Mouse (Mus musculus) embryo, embryonic 11 days (tissue): ENCODE measurements around the gene Rab24.

ENCODE experiments used
- DNase-seq: peaks from one replicate; pipeline ENCODE4 v3.0.0-alpha.2; 2015

Rab24 gene

DNA sequence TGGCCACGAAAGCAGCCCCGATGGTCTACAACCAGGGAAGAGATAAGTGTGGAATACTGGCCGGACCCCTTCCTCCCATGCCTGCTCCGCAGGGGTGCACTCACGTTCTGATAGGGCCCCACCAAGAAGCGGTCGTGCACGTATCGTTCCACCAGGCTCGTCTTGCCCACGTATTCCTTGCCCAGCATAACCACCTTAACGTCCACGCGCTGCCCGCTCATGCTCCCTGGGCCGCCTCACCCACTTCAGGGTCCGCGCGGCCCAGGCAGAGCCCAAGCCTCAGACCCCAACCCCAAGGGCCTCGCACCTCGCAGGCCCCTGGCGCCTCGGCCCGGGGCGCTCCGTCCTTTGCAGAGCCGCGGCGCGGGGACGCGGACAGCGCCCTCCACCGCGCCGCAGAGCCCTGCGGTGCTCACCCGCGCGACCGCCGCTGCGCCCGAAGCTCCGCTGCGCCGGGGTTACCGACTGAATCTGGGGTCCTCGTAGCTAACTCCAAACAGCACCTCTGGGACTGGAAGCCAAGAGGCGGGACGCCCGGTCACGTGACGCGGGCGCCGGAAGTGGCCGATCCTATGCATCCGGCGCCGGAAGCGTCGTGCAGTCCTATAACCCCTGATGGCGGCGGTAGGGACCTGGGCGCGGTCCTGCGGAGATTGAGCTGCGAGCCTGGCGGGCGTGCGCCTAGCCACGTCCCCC lies at the start of gene Rab24:
Gene Rab24 (minus strand): TSS at position 513 of the 696 bp plus-strand sequence.
- DNase-seq = peak; percentile 97

DNA sequence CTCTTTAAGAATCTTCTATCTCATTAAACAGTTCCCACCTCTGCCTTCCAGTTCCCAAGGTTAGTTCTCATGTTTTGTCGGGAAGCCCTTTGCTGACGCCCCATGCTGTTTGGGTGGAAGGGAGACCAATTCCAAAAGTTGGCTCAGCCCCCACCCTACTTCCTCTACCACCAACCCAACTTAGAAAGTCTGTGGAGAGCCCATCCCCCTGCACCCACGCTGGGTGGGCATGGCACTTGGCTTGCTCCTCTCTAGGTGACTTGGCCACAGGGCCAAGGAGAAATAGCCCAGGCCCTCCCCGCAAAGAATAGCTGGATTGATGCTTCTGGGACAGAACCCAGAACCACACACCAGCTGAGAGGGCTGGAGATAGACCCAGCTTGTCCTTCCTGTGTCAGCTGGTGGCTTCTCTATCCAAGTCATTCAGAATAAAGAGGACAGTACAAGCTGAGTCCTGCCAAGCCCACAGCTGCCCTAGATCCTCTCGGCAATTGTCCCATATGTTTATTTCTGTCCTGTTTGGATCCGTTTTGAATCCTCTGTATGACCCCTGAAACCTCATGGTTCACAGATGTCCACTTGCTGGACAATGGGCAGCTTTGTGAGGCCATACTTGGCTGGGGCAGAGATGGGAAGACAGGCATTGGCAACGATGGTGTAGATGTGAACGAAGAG lies 49.4 kb upstream of the Rab24 start:
- no peak for DNase-seq

DNA sequence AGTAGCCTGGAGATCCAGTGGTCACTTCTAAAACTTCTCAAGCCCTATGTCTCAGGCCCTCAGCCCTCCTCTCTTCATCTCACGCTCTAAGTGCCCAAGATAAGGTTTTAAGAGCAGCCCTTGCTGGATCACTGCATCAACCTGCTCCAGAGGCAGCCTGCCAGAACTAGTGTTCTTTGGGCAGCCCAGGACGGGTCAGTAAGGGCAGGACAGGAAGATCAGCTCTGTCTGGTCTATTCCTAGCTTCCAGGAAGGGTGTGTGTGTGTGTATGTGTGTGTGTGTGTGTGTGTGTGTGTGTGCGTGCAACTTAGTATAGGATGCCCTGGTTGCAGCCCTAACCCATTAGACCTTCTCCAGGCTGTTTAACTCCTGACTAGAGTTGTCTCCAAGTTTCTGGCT lies 48.5 kb upstream of the Rab24 start:
- no peak for DNase-seq

DNA sequence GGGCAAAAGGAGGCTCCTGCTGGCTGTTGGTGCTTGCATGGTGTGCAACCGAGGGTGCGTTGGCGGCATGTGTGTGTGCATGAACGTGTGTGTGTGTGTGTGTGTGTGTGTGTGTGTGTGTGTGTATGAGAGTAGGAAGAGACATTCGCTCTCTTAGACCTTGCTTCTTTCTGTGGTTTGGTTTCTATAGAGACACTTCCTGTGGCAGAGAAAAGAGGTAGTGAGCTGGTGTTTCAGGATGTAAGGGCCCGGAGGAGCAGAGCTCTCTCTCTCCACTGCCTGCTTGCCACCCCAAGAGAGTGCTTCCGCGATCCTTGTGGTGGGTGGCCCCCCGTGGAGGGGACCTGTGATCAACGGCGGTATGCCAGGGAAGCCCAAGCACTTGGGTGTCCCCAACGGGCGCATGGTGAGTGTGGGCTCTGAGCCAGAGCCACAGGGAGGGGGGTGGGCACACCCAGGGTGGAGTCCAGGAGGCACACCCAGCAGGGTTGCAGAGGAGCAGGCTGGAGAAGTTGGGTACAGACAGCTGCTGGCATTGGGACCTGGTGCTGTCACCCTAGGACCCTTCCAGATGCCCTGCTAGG lies 47.9 kb upstream of the Rab24 start, which contains the start of gene Rgs14:
Gene Rgs14 (plus strand): TSS at position 202 of the 584 bp plus-strand sequence.
- DNase-seq = no peak

DNA sequence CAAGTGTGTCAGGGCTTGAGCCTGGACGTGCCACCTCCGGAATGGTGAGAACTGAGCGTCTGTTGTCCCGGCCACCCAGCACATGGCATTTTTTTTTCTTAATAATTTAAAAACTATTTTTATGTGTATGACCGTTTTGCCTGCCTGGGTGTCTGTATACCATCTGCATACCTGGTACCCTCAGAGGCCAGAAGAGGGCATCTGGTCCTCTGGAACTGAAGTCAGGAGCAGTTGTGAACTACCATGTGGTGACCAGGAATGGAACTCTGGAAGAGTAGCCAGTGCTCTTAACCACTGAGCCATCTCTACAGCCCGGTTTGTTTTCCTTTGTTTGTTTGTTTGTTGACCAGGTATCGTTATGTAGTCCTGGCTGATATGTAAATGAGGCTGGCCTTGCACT lies 46.7 kb upstream of the Rab24 start:
- no peak for DNase-seq

DNA sequence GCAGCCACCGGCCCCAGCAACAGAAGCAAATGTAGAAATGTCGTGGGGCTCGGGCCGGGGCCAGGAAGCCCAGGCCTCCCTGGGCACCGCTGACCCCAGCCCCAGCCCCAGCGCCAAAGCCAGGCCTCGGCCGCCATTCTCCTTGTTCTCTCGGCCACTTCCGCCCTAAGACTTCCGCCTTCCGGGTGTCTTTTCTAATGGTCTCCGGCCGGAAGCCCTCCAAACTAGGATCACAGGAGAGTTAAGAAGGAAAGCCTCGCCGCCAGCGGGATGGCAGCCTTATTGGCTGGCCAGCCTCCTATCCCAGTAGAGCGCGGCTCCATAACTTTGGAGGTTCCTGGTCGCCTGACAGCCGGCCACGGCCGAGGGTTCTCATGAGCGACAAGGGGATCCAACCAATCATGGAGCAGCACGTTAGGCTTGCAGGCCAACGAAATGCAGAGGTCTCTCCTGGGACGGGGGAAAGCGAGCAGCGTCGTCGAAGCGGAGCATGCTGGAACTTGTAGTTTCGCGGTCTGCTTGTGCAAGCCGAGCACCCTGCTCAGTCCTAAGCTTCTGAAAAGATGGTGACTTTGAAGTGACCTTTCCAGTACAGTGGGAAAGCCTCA lies 40.8 kb upstream of the Rab24 start, which contains the start of gene Lman2:
Gene Lman2 (minus strand): TSS at position 331 of the 608 bp plus-strand sequence.
- DNase-seq = peak; percentile 99

DNA sequence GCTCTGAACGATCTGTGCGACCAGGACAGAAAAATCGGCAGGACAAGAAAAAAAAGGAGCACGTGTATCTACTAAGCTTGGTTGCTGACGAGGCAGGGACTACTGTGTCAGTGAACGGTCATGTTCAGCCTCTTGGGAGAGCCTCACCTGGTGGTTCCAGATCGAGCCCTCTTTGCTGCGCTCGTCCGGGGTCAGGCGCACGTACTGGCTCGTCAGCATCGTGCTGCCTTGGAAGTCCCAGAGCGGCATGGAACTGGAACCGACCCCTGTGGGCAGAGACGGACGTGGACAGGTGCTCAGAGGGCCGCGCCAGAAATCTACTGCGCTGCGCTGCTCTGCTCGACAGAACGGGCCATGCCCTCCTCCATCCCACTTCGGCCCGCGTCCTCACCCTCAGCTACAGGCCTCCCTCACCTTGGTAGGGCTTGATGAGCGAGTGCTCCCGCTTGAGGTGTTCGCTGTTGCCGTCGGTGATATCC lies 40.3 kb upstream of the Rab24 start:
- DNase-seq = no peak

DNA sequence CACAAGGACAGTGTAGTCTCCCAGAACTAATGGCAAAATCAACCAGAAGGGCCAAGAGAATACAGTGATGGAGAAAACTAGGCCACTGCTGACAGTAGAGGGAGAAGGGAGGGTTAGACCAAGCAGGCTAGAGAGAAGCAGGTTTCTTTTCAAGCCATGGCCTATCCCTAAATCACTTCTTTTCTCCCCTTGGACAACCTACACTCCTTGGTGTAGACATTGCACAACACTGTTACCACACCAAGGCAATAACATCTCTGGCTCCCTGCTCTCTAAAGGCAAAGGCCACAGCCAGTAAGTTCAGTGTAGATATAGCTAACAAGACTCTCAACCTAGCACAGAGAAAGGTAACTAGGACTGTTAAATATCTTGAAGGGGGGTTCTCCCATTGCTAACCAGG lies 39.4 kb upstream of the Rab24 start:
- DNase-seq = no peak

DNA sequence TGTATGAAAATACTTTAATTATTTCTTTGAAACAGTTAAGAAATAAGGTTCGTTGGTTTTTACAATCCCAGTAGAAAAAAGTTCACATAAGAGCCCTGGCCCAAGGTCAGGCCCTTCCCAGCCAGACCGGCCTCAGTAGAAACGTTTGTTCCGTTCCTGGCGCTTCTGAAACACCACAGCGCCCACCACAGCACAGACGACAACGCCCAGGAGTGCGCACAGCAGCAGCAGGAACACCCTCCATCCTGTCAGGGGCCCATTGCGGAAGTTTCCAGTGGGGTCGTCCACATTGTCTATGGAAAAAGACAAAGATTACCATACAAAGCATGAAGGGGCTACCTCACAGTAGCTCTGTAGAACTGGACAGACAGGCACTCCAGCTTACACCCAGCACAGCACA lies 25.0 kb upstream of the Rab24 start:
- DNase-seq = no peak

DNA sequence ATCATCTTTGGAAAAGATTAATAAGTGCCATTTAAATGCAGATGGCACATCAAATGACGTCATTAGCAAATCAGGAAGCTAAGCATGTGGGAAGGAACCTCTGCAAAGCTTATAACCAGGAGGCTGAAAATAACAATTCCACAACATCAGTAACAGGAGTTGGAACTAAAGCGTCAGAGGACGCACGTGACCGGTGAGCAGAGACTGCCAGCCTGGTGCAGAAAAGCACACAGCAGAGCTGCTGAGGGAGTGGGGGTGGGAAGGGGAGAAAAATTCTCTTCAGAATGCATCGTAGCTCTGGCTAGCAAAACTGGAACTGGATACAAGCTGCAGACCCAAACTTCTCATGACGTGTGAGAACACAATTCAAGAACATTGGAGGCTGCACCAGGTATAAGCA lies 22.5 kb upstream of the Rab24 start:
- no peak for DNase-seq

DNA sequence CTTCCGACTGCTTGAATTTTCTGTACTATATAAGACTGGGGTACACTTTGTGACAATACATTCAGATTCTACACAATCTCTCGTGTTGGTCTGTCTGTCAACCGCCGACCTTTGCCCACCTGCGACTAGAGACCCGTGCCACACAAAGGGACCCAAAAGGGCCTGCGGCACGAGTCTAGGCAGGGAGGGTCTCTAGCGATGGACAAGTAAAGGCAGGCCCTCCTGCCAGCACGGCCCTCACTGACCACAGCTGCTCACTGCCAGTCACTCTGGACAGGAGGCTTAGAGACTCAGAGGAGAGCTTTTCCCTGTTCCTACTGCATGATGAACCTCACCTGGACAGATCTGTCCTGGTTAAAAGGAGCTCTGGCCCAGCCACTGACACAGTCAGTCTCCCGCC lies 20.7 kb upstream of the Rab24 start:
- DNase-seq = no peak

DNA sequence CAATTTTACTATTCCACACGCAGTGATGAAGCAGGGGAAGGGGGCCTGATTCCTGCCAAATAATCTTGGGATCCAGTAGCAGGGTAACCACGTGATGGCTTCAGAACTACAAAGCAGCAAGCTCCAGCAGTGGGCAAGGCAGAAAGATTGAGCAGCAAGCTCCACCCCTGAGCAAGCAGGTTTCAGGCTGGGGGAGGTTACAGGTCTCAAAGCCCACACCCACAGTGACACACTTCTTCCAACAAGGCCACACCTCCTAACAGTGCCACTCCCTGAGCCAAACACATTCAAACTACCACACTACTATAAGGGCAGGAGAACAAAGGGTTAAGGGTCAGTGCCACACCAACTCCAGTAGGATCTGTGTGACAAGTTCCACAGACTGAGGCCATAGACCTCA lies 17.5 kb upstream of the Rab24 start:
- no peak for DNase-seq

DNA sequence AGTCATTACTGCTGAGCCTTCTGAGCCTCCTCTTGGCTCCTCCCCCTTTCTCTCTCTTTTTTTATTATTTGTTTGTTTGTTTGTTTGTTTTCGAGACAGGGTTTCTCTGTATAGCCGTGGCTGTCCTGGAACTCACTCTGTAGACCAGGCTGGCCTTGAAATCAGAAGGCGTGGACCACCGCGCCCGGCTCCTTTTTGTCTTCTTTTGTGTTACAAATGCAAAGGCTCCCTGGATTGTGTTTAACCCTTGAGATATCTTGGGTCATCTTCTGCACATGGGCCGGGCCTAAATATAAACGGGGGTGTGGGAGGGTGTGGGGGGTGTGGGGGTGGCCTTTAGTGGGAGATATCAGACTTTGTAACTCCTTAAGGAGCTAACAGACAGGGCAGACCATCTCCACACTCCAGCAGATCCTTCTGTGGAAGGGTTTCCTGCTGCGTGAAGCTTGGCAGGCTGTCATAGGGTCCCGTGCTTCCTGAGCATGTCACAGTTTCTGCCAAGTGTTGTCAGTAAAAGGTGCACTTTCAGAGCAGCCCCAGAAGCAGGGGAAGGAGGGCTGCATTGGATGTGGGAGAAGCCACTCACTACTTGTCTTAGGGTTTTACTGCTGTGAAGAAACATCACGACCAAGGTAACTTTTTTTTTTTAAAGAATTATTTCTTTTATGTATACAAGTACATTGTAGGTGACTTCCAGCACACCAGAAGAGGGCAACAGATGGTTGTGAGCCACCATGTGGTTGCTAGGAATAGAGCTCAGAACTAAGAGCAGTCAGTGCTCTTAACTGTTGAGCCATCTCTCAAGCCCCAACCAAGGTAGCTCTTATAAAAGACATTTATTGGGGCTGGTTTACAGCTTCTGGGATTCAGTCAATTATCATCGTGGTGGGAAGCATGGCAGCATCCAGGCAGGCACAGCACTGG lies 16.6 kb upstream of the Rab24 start:
- no peak for DNase-seq

DNA sequence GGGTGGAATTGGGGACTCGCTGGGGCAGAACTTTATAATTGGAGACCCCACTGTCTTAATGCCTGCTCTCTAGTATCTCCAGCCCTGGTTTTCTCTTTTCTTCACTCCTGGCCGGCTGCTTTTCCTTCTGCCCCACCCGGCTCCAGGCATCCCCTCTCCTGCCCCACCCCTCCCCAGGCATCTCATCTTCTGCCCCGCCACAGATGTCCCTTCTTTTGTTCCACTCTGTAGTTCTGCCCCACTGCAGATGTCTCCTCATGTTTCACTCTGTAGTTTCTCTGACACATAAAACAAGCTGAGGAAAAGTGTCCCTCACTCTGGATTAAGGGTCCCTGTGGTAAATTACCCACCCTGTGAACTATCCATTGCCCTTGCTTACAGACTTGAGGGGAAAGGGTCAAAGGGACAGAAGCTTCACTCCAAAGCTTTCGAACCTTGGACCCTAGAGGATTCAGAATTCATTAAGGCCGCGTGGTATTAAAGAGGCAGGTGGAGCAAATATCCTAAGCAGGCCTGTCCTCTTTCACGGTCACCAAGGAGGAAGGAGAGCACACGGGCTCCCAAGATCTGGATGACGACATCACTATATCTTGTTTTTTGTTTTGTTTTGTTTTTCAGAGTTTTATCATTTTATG lies 15.7 kb upstream of the Rab24 start:
- no peak for DNase-seq

DNA sequence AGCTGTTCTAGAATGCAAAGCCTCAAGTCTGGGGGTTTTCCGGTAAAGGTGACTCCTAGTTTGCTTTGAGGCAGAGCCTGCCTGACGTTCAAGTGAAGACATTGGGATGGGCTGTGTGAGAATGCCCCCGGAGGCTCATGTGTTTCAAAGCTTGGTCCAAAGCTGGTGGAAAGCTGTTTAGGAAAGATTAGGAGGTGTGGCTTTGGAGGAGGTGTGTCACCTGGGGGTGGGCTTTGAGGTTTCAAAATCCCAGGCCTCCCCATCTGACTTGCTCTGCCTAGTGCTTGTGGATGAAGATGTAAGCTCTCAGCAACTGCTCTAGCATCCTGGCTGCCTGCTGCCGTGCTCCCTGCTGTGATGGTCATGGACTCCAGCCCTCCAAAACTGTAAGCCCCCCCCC lies 14.0 kb upstream of the Rab24 start:
- DNase-seq = no peak

DNA sequence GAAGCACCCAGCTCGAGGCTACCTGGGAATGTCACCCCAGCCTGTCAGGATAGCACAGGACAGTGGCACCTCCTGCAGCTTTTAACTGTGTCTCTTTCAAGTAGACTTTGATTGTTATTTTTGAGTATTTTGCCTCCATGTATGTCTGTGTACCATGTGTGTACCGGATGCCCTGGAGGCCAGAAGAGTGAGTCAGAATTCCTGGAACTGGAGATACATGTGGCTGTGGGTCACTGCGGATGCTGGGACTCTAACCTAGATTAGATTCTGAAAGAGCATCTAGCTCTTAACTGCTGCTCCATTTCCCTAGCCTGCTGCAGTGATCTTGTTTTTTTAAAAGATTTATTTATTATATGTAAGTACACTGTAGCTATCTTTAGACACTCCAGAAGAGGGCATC lies 10.6 kb upstream of the Rab24 start:
- DNase-seq = no peak

DNA sequence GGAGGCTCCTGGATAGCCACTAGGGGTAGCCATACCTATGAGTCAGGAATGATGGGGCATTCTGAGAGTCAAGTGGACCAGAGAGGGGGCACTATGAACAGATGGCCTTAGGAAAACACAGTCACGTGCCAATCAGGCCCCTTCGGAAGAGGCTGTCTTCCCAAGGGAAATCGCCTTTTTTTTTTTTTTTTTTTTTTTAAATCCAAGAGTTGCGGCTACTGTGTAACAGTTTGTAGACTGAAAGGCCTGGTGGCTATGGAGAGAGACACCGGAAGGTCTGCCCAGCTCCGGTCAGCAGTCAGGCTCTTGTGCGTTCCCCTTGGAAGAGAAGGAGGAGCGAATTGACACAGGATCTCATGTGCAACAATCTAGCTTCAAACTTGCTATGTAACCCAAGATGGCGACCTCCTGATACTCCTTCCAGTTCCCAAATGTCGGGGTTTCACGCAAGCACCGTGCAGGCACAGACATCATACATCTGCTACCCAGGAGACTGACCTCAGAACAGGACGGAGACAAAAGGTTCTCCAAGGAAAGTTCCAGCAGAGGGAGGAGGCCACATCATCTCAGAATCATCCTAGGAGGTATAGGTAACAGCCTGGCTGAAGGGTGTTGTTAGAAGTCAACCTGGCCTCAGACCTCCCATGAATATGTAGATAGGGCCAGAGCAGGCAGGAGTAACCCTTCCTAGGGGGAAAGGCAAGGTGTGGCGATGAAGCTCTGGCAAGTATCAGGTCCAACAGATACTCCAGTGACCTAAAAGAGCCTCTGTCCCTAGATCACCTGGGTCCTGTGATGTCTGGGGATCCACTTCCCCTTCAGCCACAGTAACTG lies 9.0 kb upstream of the Rab24 start:
- DNase-seq = peak; percentile 11

DNA sequence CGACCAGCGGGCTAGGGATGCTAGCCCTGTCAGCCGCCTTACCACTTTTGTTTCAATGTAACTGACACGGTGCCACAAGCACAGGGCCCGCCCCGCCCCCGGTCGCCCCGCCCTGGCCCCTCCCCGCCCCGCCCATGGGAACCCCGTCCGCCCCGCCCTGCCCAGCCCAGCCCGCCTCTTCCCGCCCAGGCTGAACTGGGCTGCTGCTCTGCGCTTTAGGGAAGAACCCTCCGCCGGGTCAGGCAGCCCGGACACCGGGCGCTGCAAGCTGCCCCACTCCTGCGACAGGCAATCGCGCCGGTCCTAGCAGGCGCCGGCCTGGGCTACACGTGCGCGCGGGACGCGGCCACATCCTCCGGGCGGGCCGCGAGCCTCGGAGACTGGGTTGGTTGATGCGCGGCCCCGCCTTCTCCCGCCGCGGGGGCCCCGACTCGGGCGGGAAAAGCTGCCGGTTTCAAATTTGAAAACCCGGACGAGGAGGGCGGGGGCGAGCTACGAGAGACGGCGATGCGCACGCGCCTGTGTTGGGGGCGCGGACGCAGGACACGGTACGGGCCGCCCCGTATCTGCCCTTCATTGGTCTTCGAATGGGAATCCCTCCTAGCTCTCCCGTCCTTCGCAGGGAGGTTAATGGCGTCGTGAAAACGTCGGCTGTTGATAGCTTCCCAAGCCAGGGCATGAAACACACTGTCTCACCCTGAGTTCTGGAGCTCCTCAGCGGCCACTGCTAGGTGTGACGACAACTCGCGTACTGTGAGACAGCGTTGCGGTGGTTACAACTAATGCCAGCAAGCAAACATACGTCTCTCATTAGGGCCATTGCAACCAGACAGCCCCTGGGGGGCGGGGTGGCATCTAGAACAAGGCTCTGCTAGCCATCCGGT lies 8.2 kb upstream of the Rab24 start, which contains the start of gene Mxd3:
Gene Mxd3 (minus strand): TSS at position 141 of the 884 bp plus-strand sequence.
- peak; percentile 95 for DNase-seq

DNA sequence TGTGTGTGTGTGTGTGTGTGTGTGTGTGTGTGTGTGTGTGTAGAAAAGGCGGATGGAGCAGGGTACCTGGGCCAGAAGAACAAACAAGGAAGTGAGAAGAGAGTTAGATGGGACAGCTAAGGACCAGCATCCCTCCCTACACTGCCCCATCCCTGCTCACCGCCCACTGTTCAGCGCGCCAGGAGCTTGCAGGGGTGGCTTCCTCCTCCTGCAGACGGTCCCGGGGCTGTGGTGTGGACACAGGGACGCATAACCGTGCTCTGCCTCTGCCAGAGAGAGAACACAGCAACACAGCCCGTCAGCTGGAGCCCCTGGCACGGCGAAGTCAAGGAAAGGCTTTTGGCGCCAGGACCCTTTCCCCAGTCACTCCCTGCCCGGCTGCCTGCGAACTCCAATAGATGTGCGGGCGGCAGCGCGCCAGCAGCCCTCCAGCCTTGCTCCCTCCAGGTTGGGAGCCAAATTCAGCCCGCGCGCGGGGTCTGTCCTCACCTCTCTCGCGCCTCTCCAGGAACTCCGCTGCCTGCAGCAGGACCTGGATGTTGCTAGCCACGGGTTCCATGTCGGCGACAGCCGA lies 7.5 kb upstream of the Rab24 start:
- DNase-seq = no peak

DNA sequence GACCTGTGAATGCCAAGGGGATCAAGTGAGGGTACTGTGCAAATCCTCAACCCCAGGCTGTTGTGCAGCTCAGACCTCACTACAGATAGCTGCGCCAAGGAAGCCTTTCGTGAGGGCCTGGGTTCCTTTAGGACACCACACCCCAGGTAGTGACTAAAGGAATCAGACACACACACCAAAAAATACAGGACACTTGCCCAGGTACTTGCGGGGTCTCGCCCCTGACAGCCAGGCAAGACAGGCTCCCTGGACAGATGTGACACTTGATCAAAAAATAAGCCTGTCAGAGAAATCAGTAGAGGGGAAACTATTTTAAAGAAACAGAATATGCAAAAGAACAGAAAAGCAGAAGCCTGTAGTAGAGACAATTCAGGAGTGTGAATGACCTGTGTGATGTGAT lies 6.9 kb upstream of the Rab24 start:
- no peak for DNase-seq
